Comparison of ENCODE assay signal across 8 mouse cellular contexts in the genomic region with DNA sequence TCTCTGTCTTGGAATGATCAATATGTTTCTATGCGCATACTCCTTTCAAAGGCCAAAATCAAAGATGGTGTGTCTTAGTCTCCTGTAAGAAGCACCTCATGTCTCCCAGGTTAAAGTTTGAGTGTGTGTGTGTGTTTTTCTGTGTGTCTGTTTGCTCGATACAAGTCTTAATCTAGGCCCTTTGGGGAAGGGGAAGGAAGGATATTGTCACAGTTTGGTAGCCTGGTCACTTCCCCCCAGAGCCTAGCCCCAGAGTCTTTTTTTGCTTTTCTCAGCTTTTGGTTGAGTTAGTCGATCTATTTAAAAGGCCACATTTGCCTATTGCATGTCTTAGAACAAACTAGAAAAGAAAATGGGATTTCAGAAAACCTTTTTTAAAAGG. TPM values are rescaled to one million over a fixed set of nuclear protein-coding genes. Genes with fewer than 3 reads are reported as not detected.
DNase-seq lines count a peak whose midpoint lies in the region; ATAC-seq and TF ChIP-seq lines count a peak whose summit lies in the region.

No protein-coding gene starts in this region.

- dilution Hi-C loops in CH12.LX (cut with MboI; ENCODE audit: extremely low pct_ligation_motif_present, extremely low pct_unique_long_range_greater_than_20kb, low sequenced_read_pairs): no loop called here

- peak overlapping the region; percentile 59 for H3K4me2 ChIP-seq in CH12.LX (ENCODE audit: insufficient read depth, low read depth, poor library complexity, severe bottlenecking)

- no peak for DNase-seq in heart, embryonic 10.5 days (ENCODE audit: low spot score)
- no peak for DNase-seq in heart, postnatal 4 days
- DNase-seq in CH12.LX (ENCODE audit: extremely low read depth): no peak
- no peak for DNase-seq in cerebellum, adult 11 months
- DNase-seq in cerebellum, adult 11-12 months: no peak

- TF ChIP-seq POLR2A in CH12.LX (IDR thresholded peaks at IDR 0.05; ENCODE audit: low read depth, low read length): no peak

- no peaks in the 10 kb centered on the region for H3K36me3 ChIP-seq in heart, embryonic 10.5 days
- H3K36me3 ChIP-seq in CH12.LX (replicated peaks in 1 of 2; ENCODE audit: control insufficient read depth in 1 of 2, insufficient read depth in 1 of 2, low read length in 1 of 2): no peaks in the 10 kb centered on the region

- H3K9ac ChIP-seq in CH12.LX (ENCODE audit: insufficient read depth, low read depth): peak overlapping the region; percentile 39

- H3K27me3 ChIP-seq in heart, embryonic 10.5 days (ENCODE audit: insufficient read depth, poor library complexity, severe bottlenecking): no peaks in the 10 kb centered on the region
- no peaks in the 10 kb centered on the region for H3K27me3 ChIP-seq in CH12.LX (replicated peaks)

- H3K4me1 ChIP-seq in heart, embryonic 10.5 days: peaks cover 11% of the 10 kb centered on the region; the same call in 1 of the 2 replicates
- peaks cover 8 to 42% of the 10 kb centered on the region in 2 experiments; a peak in 3 of 4 replicates for H3K4me1 ChIP-seq in CH12.LX (ENCODE audit: control insufficient read depth in 1 of 2, insufficient read depth in 2 of 2)

- in situ Hi-C loops in CH12.LX (cut with MboI; ENCODE audit: low pct_ligation_motif_present, low pct_unique_long_range_greater_than_20kb, low sequenced_read_pairs): no loop called here

- no peaks in the 10 kb centered on the region for H3K9me3 ChIP-seq in heart, embryonic 10.5 days
- no peaks in the 10 kb centered on the region for H3K9me3 ChIP-seq in CH12.LX (replicated peaks; ENCODE audit: low read length)

- no peak for TF ChIP-seq RAD21 in CH12.LX (IDR thresholded peaks at IDR 0.05; ENCODE audit: low read depth, low read length)

- H3K27ac ChIP-seq in heart, embryonic 10.5 days: peak overlapping the region; percentile 100
- H3K27ac ChIP-seq in CH12.LX (ENCODE audit: insufficient read depth, low read depth): no peak overlapping the region

- ATAC-seq in granulocyte monocyte progenitor cell, adult 5-6 weeks (replicated peaks; ENCODE audit: poor library complexity, severe bottlenecking): 0 out of 2 replicates have a peak, but pooled peaks have one; percentile 23
- ATAC-seq in megakaryocyte, adult 5-6 weeks (ENCODE audit: poor library complexity, severe bottlenecking): peak; percentile 38
- ATAC-seq in activated CD4-positive, CD25-positive, alpha-beta regulatory T cell, adult 4 months: no peak

- peak overlapping the region; percentile 99 for H3K4me3 ChIP-seq in heart, embryonic 10.5 days
- H3K4me3 ChIP-seq in CH12.LX (replicated peaks in 1 of 3; ENCODE audit: low read depth in 2 of 3, low read length in 2 of 3, poor library complexity in 1 of 3): peak overlapping the region; percentile 79 to 95 (median 79)

- TF ChIP-seq EP300 in CH12.LX (IDR thresholded peaks at IDR 0.05; ENCODE audit: low read length): no peak

- WGBS in heart, embryonic 10.5 days: 44% methylated on average over 3 of the region's 3 CpGs

- H3K79me2 ChIP-seq in CH12.LX (replicated peaks; ENCODE audit: control insufficient read depth, extremely low read depth, insufficient read depth, poor library complexity, severe bottlenecking): peaks cover 24% of the 10 kb centered on the region

- no peak for TF ChIP-seq CTCF in CH12.LX (conservative IDR thresholded peaks at IDR 0.05 in 1 of 2, IDR thresholded peaks at IDR 0.05 in 1 of 2; ENCODE audit: low read depth in 2 of 2, low read length in 2 of 2)

TF ChIP-seq in CH12.LX, 34 proteins besides CTCF, POLR2A, EP300 and RAD21:
- TF ChIP-seq TCF12 (IDR thresholded peaks at IDR 0.05; ENCODE audit: low read depth, low read length) (no peak), MEF2A (IDR thresholded peaks at IDR 0.05; ENCODE audit: borderline replicate concordance, low read depth, low read length) (no peak), ETS1 (conservative IDR thresholded peaks at IDR 0.05; ENCODE audit: low read depth, low read length) (no peak), ZC3H11A (IDR thresholded peaks at IDR 0.05; ENCODE audit: low read depth, low read length) (no peak), CHD2 (IDR thresholded peaks at IDR 0.05; ENCODE audit: low read length) (no peak), RCOR1 (conservative IDR thresholded peaks at IDR 0.05; ENCODE audit: low read depth, low read length) (no peak)

RNA-seq across cellular contexts. Expression of a gene that starts 3.1 kb away (rescaled TPM):
- polyA plus RNA-seq in heart, embryonic 10.5 days (2016; fragmentation: Nextera tagmentation; extraction: Ambion mirVana): 9.2 and 12.1 TPM in 2 replicates
- 10 to 100 TPM; 37.3 to 40.6 TPM for total RNA-seq in heart, postnatal 4 days (2021)
- 10.1 and 11.5 TPM in 2 replicates for total RNA-seq in CH12.LX (2012; rRNA removed)
- 8.3 and 9.7 TPM in 2 replicates for total RNA-seq in CH12.LX (2014; rRNA removed)
- 31.0 and 39.9 TPM in 2 replicates for polyA plus RNA-seq in CH12.LX (2012; ENCODE audit: insufficient read length, low read depth)
- total RNA-seq in granulocyte monocyte progenitor cell, adult 5-6 weeks (2014; fragmentation: Nextera tagmentation): 30.8 and 35.4 TPM in 2 replicates
- total RNA-seq in granulocyte monocyte progenitor cell, adult 5-6 weeks (2017): 12.9 and 13.4 TPM in 2 replicates
- 65.6 and 68.7 TPM in 2 replicates for total RNA-seq in megakaryocyte, adult 5-6 weeks (2015)
- 20.3 and 32.8 TPM in 2 replicates for total RNA-seq in megakaryocyte, adult 5-6 weeks (2017)
- 10 to 100 TPM; 10.3 to 11.4 TPM for polyA plus RNA-seq in activated CD4-positive, CD25-positive, alpha-beta regulatory T cell, adult 4 months (2017; shearing (Covaris generic))
